Mouse (Mus musculus) kidney, postnatal 0 days (tissue): ENCODE measurements at regions not wholly inside any gene's neighbourhood (a gene's known extent, or its start where the extent isn't known, plus 50 kb on each side); places are given as distances from the start of the nearest gene placed in this dataset.

Experiments used
- ATAC-seq: fragments of 200-750 bp; cut with Nextera tagmentation; replicated peaks from 2 replicates; pipeline ENCODE4 v1.8.0; 2017; ENCODE audit warnings: low read depth, moderate number of reproducible peaks, moderate TSS enrichment, moderate library complexity; ENCODE audit not compliant: low FRiP score
- DNase-seq: peaks from one replicate; pipeline ENCODE4 v3.0.0-alpha.2; 2016; ENCODE audit warnings: low spot score
- H3K27ac ChIP-seq: fragments of 300-500 bp; sonication (generic); 2 replicates; pipeline ENCODE4 v1.5.1; 2014; ENCODE audit warnings: mild to moderate bottlenecking
- H3K27me3 ChIP-seq: fragments of 300-500 bp; sonication (generic); 2 replicates; pipeline ENCODE4 v1.6.1; 2014; ENCODE audit warnings: low read length, mixed read lengths; ENCODE audit not compliant: insufficient read depth
- H3K36me3 ChIP-seq: fragments of 300-500 bp; sonication (generic); 2 replicates; pipeline ENCODE4 v1.6.1; 2014; ENCODE audit warnings: low read length, mixed read lengths; ENCODE audit not compliant: insufficient read depth
- H3K4me1 ChIP-seq: fragments of 300-500 bp; sonication (generic); replicated peaks from 2 replicates; pipeline ENCODE4 v1.6.1; 2014; ENCODE audit warnings: antibody characterized with exemption, low read length, mixed read lengths; ENCODE audit not compliant: insufficient read depth
- H3K4me2 ChIP-seq: fragments of 300-500 bp; sonication (generic); 2 replicates; pipeline ENCODE4 v1.6.1; 2014; ENCODE audit warnings: mild to moderate bottlenecking, low read length, moderate library complexity, mixed read lengths
- H3K4me3 ChIP-seq: fragments of 300-500 bp; sonication (generic); replicated peaks from 2 replicates; pipeline ENCODE4 v1.5.1; 2014; ENCODE audit warnings: low read depth, low read length
- H3K9ac ChIP-seq: fragments of 300-500 bp; sonication (generic); 2 replicates; pipeline ENCODE4 v1.6.1; 2014; ENCODE audit warnings: low read depth, low read length
- H3K9me3 ChIP-seq: fragments of 300-500 bp; sonication (generic); replicated peaks from 2 replicates; pipeline ENCODE4 v1.6.1; 2016; ENCODE audit warnings: low read length, inconsistent platforms, mixed read lengths
- CTCF ChIP-seq: IDR thresholded peaks from 2 replicates; pipeline ENCODE4 v1.5.1; 2016; ENCODE audit warnings: antibody characterized with exemption, low read depth, mild to moderate bottlenecking, moderate library complexity
- WGBS: fragments of 180-500 bp; shearing (Covaris S2); extraction: QIAGEN DNeasy Blood & Tissue Kit; methylation state at CpG from one replicate; pipeline ENCODE4 v1.1.7; 2014; 5-methylcytosine and 5-hydroxymethylcytosine counted together

- H3K36me3 ChIP-seq = no peaks in the 10 kb centered on the region
- no peaks in the 10 kb centered on the region for H3K27me3 ChIP-seq
- DNase-seq (peak; percentile 10), ATAC-seq (no peak)
- no peaks in the 10 kb centered on the region for H3K9me3 ChIP-seq
- 0 out of 2 replicates have a peak overlapping the region, but pooled peaks have one; percentile 42 for H3K27ac ChIP-seq
- H3K4me1 ChIP-seq = 0 out of 2 replicates have a peak, but pooled peaks cover 4% of the 10 kb centered on the region
- H3K4me2 ChIP-seq = no peak overlapping the region
- H3K9ac ChIP-seq = no peak overlapping the region
- 46% methylated on average over 6 of the region's 6 CpGs for WGBS
- TF ChIP-seq CTCF = no peak
- H3K4me3 ChIP-seq = no peak overlapping the region
These were observed 97.4 kb upstream of the Adgrf1 start for GRCm38 (mm10) chr17:43172657-43173165.

GRCm38 (mm10) chr17:43174860-43175259 is 95.3 kb upstream of the Adgrf1 start:
- TF ChIP-seq CTCF = no peak
- H3K9me3 ChIP-seq = no peaks in the 10 kb centered on the region
- H3K9ac ChIP-seq = no peak overlapping the region
- no peak for DNase-seq
- no peak overlapping the region for H3K27ac ChIP-seq
- 76% methylated on average over 1 of the region's 1 CpGs for WGBS
- no peak overlapping the region for H3K4me2 ChIP-seq
- H3K27me3 ChIP-seq = no peaks in the 10 kb centered on the region
- 0 out of 2 replicates have a peak, but pooled peaks cover 4% of the 10 kb centered on the region for H3K4me1 ChIP-seq
- no peak for ATAC-seq
- no peaks in the 10 kb centered on the region for H3K36me3 ChIP-seq
- H3K4me3 ChIP-seq = no peak overlapping the region

- 0 out of 2 replicates have a peak, but pooled peaks cover 4% of the 10 kb centered on the region for H3K4me1 ChIP-seq
- WGBS = 15% methylated on average over 1 of the region's 1 CpGs
- H3K9ac ChIP-seq = no peak overlapping the region
- H3K4me3 ChIP-seq = no peak overlapping the region
- H3K36me3 ChIP-seq = no peaks in the 10 kb centered on the region
- TF ChIP-seq CTCF = no peak
- no peaks in the 10 kb centered on the region for H3K9me3 ChIP-seq
- peak; percentile 39 for DNase-seq
- H3K27me3 ChIP-seq = no peaks in the 10 kb centered on the region
- H3K4me2 ChIP-seq = no peak overlapping the region
- no peak overlapping the region for H3K27ac ChIP-seq
- no peak; the same call in 1 of the 2 replicates for ATAC-seq
These were observed 92.9 kb upstream of the Adgrf1 start for GRCm38 (mm10) chr17:43177244-43177643.

- no peak for DNase-seq
- Histone ChIP-seq H3K4me2 (no peak overlapping the region), H3K4me3 (no peak overlapping the region), H3K9me3 (no peaks in the 10 kb centered on the region), H3K4me1 (no peaks in the 10 kb centered on the region), H3K27me3 (no peaks in the 10 kb centered on the region), H3K36me3 (no peaks in the 10 kb centered on the region), H3K9ac (no peak overlapping the region), H3K27ac (no peak overlapping the region)
- 75% methylated on average over 2 of the region's 2 CpGs for WGBS
- no peak for ATAC-seq
- TF ChIP-seq CTCF = no peak
These were observed 80.1 kb upstream of the Adgrf1 start for GRCm38 (mm10) chr17:43190016-43190415.

DNA sequence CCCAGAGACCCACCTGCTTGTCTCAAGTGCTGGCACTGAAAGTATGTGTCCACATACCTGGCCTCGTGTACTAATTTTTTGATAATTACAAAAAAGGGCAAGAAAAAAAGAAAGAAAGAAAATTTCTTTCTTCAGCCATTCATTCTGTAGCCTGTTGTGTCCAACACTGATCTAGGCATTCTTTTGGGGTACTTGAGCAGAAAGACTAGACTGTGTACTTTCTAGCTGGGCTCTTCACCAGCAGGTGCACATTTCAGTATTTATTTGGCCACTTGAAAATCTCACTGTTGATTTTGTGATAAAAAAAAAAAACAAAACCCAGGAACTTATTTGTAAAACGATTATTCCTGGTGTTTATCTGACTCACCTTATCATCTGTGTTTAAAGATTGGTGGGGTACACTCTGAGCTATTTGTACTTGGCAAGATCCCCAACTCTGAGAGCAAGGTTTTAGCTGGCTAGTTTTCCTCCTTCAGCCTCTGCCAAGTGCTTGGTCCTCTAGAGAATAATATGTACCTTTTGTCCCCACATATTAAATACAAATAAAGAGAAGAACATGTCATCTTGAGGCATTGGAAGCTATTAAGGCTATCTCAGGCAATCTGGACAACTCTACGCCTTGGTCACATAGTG is 79.2 kb upstream of the Adgrf1 start:
- no peak for ATAC-seq
- Histone ChIP-seq H3K36me3 (no peaks in the 10 kb centered on the region), H3K4me3 (no peak overlapping the region), H3K27ac (no peak overlapping the region), H3K9ac (no peak overlapping the region), H3K4me1 (no peaks in the 10 kb centered on the region), H3K9me3 (no peaks in the 10 kb centered on the region), H3K4me2 (no peak overlapping the region), H3K27me3 (no peaks in the 10 kb centered on the region)
- TF ChIP-seq CTCF = no peak
- WGBS = 70% methylated on average over 3 of the region's 3 CpGs
- no peak for DNase-seq

GRCm38 (mm10) chr17:43197232-43197631 is 72.9 kb upstream of the Adgrf1 start:
- ATAC-seq = no peak

More at GRCm38 (mm10) chr17:43197232-43197631, 72.9 kb upstream of the Adgrf1 start:
- no peak overlapping the region for H3K27ac ChIP-seq
- H3K4me2 ChIP-seq = no peak overlapping the region
- WGBS = 48% methylated on average over 1 of the region's 1 CpGs
- H3K36me3 ChIP-seq = no peaks in the 10 kb centered on the region
- no peak overlapping the region for H3K4me3 ChIP-seq
- H3K9me3 ChIP-seq = no peaks in the 10 kb centered on the region; the same call in 1 of the 2 replicates
- no peak for DNase-seq
- no peaks in the 10 kb centered on the region for H3K4me1 ChIP-seq
- H3K27me3 ChIP-seq = no peaks in the 10 kb centered on the region
- no peak overlapping the region for H3K9ac ChIP-seq
- TF ChIP-seq CTCF = no peak
